Mouse (Mus musculus) CH12.LX (cell line): ENCODE data around the gene Mien1. TPM values are rescaled to one million over a fixed set of nuclear protein-coding genes. Genes with fewer than 3 reads are reported as not detected.

Experiments used
- DNase-seq: peaks from one replicate; pipeline ENCODE4 v3.0.0-alpha.2; 2013; ENCODE audit errors: extremely low read depth
- H3K27ac ChIP-seq: 2 replicates; pipeline ENCODE4 v1.5.1; 2012; ENCODE audit warnings: low read depth, mild to moderate bottlenecking, control low read depth, moderate library complexity; ENCODE audit not compliant: insufficient read depth
- H3K27me3 ChIP-seq: replicated peaks from 2 replicates; pipeline ENCODE3; 2012; ENCODE audit warnings: inconsistent platforms
- H3K36me3 ChIP-seq, 2 experiments: replicated peaks in 1 of 2; 2 replicates each; pipeline versions ENCODE3 to v1.6.1; 2012; ENCODE audit warnings: inconsistent platforms in 1 of 2, low read length in 1 of 2, mild to moderate bottlenecking in 1 of 2, mixed read lengths in 1 of 2, moderate library complexity in 1 of 2; ENCODE audit not compliant: control insufficient read depth in 1 of 2, insufficient read depth in 1 of 2
- H3K4me1 ChIP-seq, 2 experiments: 2 replicates each; pipeline ENCODE4 v1.6.1; 2012; ENCODE audit warnings: inconsistent platforms in 1 of 2, moderate library complexity in 1 of 2; ENCODE audit not compliant: insufficient read depth in 2 of 2, control insufficient read depth in 1 of 2
- H3K4me2 ChIP-seq: 2 replicates; pipeline ENCODE4 v1.6.1; 2012; ENCODE audit warnings: low read depth, mild to moderate bottlenecking, control low read depth; ENCODE audit not compliant: poor library complexity, insufficient read depth, severe bottlenecking
- H3K4me3 ChIP-seq, 3 experiments: fragments of 150-350 bp in 1 of 3; sonication (generic) in 1 of 3; replicated peaks in 1 of 3; 2 replicates each; pipeline versions ENCODE3 to v1.5.1; 2011 to 2012; ENCODE audit warnings: low read depth in 2 of 3, low read length in 2 of 3, mild to moderate bottlenecking in 2 of 3, moderate library complexity in 2 of 3, control low read depth in 1 of 3, improper control_type of control experiment in 1 of 3, inconsistent platforms in 1 of 3, mixed read lengths in 1 of 3; ENCODE audit not compliant: poor library complexity in 1 of 3
- H3K79me2 ChIP-seq: replicated peaks from 2 replicates; pipeline ENCODE4 v1.6.1; 2012; ENCODE audit warnings: mild to moderate bottlenecking, moderate library complexity; ENCODE audit not compliant: control insufficient read depth, poor library complexity, insufficient read depth, severe bottlenecking; ENCODE audit errors: extremely low read depth
- H3K9ac ChIP-seq: 2 replicates; pipeline ENCODE4 v1.6.1; 2012; ENCODE audit warnings: low read depth, mild to moderate bottlenecking, control low read depth, moderate library complexity; ENCODE audit not compliant: insufficient read depth
- H3K9me3 ChIP-seq: replicated peaks from 2 replicates; pipeline ENCODE3; 2012; ENCODE audit warnings: low read length, inconsistent platforms, mixed read lengths
- E2F4 ChIP-seq: IDR thresholded peaks from 2 replicates; pipeline ENCODE4 v1.6.1; 2011; ENCODE audit warnings: low read depth, low read length, improper control_type of control experiment; ENCODE audit not compliant: insufficient replicate concordance
- ELF1 ChIP-seq: IDR thresholded peaks from 2 replicates; pipeline ENCODE4 v1.6.1; 2014; ENCODE audit warnings: low read depth, mild to moderate bottlenecking, inconsistent platforms, low read length, improper control_type of control experiment
- EP300 ChIP-seq: IDR thresholded peaks from 2 replicates; pipeline ENCODE4 v1.6.1; 2011; ENCODE audit warnings: low read length, improper control_type of control experiment
- HCFC1 ChIP-seq: IDR thresholded peaks from 2 replicates; pipeline ENCODE4 v1.6.1; 2012; ENCODE audit warnings: low read depth, mild to moderate bottlenecking, inconsistent platforms, low read length, improper control_type of control experiment
- IRF4 ChIP-seq: IDR thresholded peaks from 2 replicates; pipeline ENCODE4 v1.6.1; 2014; ENCODE audit warnings: low read depth, mild to moderate bottlenecking, inconsistent platforms, low read length, improper control_type of control experiment
- JUND ChIP-seq: conservative IDR thresholded peaks from 2 replicates; pipeline ENCODE4 v1.6.1; 2011; ENCODE audit warnings: low read depth, low read length, improper control_type of control experiment
- MAFK ChIP-seq: IDR thresholded peaks from 2 replicates; pipeline ENCODE4 v1.6.1; 2011; ENCODE audit warnings: low read length, improper control_type of control experiment; ENCODE audit not compliant: insufficient replicate concordance
- MAX ChIP-seq: IDR thresholded peaks from 2 replicates; pipeline ENCODE4 v1.6.1; 2011; ENCODE audit warnings: low read length, improper control_type of control experiment
- MAZ ChIP-seq: IDR thresholded peaks from 2 replicates; pipeline ENCODE4 v1.6.1; 2012; ENCODE audit warnings: low read depth, mild to moderate bottlenecking, inconsistent platforms, low read length, improper control_type of control experiment, moderate library complexity
- MXI1 ChIP-seq: IDR thresholded peaks from 2 replicates; pipeline ENCODE4 v1.6.1; 2011; ENCODE audit warnings: mild to moderate bottlenecking, low read depth, low read length, improper control_type of control experiment
- POLR2A ChIP-seq: IDR thresholded peaks from 2 replicates; pipeline ENCODE4 v1.6.1; 2011; ENCODE audit warnings: low read depth, mild to moderate bottlenecking, improper control_type of control experiment, low read length
- POLR2AphosphoS2 ChIP-seq: IDR thresholded peaks from 2 replicates; pipeline ENCODE4 v1.6.1; 2011; ENCODE audit warnings: low read depth, low read length, improper control_type of control experiment
- SIN3A ChIP-seq: IDR thresholded peaks from 2 replicates; pipeline ENCODE4 v1.6.1; 2012; ENCODE audit warnings: low read length, improper control_type of control experiment, inconsistent platforms
- TBP ChIP-seq: conservative IDR thresholded peaks from 2 replicates; pipeline ENCODE4 v1.6.1; 2011; ENCODE audit warnings: low read depth, low read length, improper control_type of control experiment
- TCF12 ChIP-seq: IDR thresholded peaks from 2 replicates; pipeline ENCODE4 v1.6.1; 2014; ENCODE audit warnings: low read depth, mild to moderate bottlenecking, inconsistent platforms, low read length, improper control_type of control experiment
- UBTF ChIP-seq: IDR thresholded peaks from 2 replicates; pipeline ENCODE4 v1.6.1; 2012; ENCODE audit warnings: low read depth, mild to moderate bottlenecking, inconsistent platforms, low read length, improper control_type of control experiment, moderate library complexity
- ZC3H11A ChIP-seq: IDR thresholded peaks from 2 replicates; pipeline ENCODE4 v1.6.1; 2012; ENCODE audit warnings: low read depth, mild to moderate bottlenecking, inconsistent platforms, low read length, improper control_type of control experiment
- dilution Hi-C: fragments of 300-500 bp; cut with MboI; formaldehyde crosslinking; loops from 2 replicates; pipeline ENCODE4 v1.14.3; 2020; ENCODE audit warnings: low sequenced_read_pairs; ENCODE audit not compliant: extremely low pct_unique_long_range_greater_than_20kb, extremely low pct_ligation_motif_present
- in situ Hi-C: fragments of 300-500 bp; cut with MboI; formaldehyde crosslinking; loops from 3 replicates; pipeline ENCODE4 v1.14.3; 2019; ENCODE audit warnings: low sequenced_read_pairs, low pct_ligation_motif_present, low pct_unique_long_range_greater_than_20kb, mixed read lengths
- polyA plus RNA-seq: library from polyadenylated mRNA; unstranded; fragments of >175 nt; gene quantifications from 2 replicates; pipeline ENCODE4 v1.2.1, GENCODE M21; 2012; ENCODE audit warnings: low read depth; ENCODE audit not compliant: insufficient read length
- total RNA-seq, 2 experiments: library from RNA; depleted of rRNA; stranded (reverse); fragments of 300-350 nt in 1 of 2; fragments of >200 nt in 1 of 2; gene quantifications; 2 replicates each; pipeline ENCODE4 v1.2.3; 2012 to 2014

Gene Mien1
- total and polyA plus RNA-seq, 3 experiments, result 84.7 to 129 (median 94.6) TPM

DNA sequence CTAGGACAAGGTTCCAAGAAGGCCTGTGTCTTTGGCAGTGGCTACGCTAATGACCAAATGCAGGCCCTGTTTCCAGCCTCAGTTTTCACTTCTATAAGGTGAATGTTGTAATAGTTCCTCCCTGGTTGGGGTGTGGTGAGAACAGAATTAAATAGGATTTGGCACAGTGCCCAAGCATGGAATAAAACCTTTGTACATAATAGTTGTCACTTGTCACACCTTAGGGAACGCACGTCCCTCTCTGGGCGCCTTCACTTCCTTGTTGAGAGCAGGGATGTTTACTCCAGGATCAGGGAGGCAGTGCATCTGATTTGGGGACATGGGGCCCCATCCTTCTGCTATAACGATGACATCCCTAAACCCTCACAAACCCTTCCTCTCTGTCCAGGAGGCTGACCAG lies 10.4 kb downstream of the Mien1 start:
- in situ Hi-C loops, result no loop called here
- H3K4me2 ChIP-seq, result no peak overlapping the region

DNA sequence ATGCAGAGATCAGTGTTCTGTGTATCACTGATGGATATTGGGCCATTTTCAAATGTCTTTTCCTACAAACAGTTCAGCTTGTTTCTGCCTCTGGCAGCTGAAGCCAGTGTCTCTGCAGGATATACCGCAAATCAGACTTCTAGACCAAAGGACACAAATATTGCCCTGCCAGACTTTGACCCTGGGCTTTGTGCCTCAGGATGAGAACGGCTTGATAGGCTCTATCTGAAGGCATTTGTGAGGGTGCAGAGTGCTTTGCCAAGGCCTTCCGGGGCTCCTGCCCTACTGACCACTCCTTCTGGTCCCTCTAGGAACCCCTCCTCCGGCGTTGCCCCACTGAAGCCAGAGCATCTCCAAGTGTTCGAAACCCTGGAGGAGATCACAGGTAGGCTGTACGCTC lies 12.2 kb downstream of the Mien1 start:
- H3K9me3 ChIP-seq, result no peaks in the 10 kb centered on the region
- no peaks in the 10 kb centered on the region for H3K4me1 ChIP-seq
- H3K79me2 ChIP-seq, result no peaks in the 10 kb centered on the region
- no peak overlapping the region for H3K4me3 ChIP-seq
- H3K27me3 ChIP-seq, result peaks cover 85% of the 10 kb centered on the region
- H3K9ac ChIP-seq, result no peak overlapping the region
- H3K27ac ChIP-seq, result no peak overlapping the region
- H3K4me2 ChIP-seq, result no peak overlapping the region
- dilution Hi-C loops (no loop called here), in situ Hi-C loops (no loop called here)
- no peak for DNase-seq
- no peaks in the 10 kb centered on the region for H3K36me3 ChIP-seq
- TF ChIP-seq TBP, result no peak

More for the DNA sequence above, 10.4 kb downstream of the Mien1 start:
- Histone ChIP-seq H3K36me3 (no peaks in the 10 kb centered on the region), H3K27me3 (peaks cover 74% of the 10 kb centered on the region), H3K79me2 (no peaks in the 10 kb centered on the region), H3K4me1 (no peaks in the 10 kb centered on the region), H3K27ac (no peak overlapping the region), H3K9ac (no peak overlapping the region), H3K9me3 (no peaks in the 10 kb centered on the region), H3K4me3 (no peak overlapping the region)
- TF ChIP-seq IRF4, result no peak
- TF ChIP-seq E2F4, result no peak
- no peak for TF ChIP-seq JUND
- no peak for TF ChIP-seq ZC3H11A
- no peak for TF ChIP-seq TCF12
- no peak for TF ChIP-seq POLR2AphosphoS2
- no peak for TF ChIP-seq MAZ
- no peak for TF ChIP-seq HCFC1
- TF ChIP-seq MAX, result no peak
- no peak for TF ChIP-seq MAFK
- TF ChIP-seq MXI1, result no peak
- no peak for TF ChIP-seq TBP
- no peak for TF ChIP-seq POLR2A
- no peak for TF ChIP-seq SIN3A
- no peak for TF ChIP-seq UBTF
- TF ChIP-seq ELF1, result no peak
- TF ChIP-seq EP300, result no peak
- no peak for DNase-seq
- dilution Hi-C loops, result no loop called here
